Mouse (Mus musculus) layer of hippocampus, postnatal 10 days (tissue): Measurements from ENCODE around the gene Dlgap5. TPM values are rescaled to one million over a fixed set of nuclear protein-coding genes. Genes with fewer than 3 reads are reported as not detected.
"Not testable (repeated sequence)": the region's sequence is repeated elsewhere in the genome, so short reads cannot be mapped to it uniquely, and the experiment has no call there.

Experiments
- DNase-seq, 2 experiments: peaks; one replicate each; pipeline ENCODE4 v3.0.0; 2021; ENCODE audit warnings: low spot score in 2 of 2
- long read RNA-seq: library from polyadenylated mRNA; stranded (forward); transcript quantifications from one replicate; pipeline ENCODE4 v2.0.0, GENCODE M21; 2023
- total RNA-seq, 2 experiments: library from RNA; stranded (reverse); gene quantifications; 2 replicates each; pipeline ENCODE4 v1.2.3; 2021

Gene Dlgap5
- total RNA-seq, result 1 to 10 TPM; 3.8 to 4.1 TPM
- long read RNA-seq, partial matches to known transcripts, result 0 of 1 reads
- long read RNA-seq, other reads (novel, unspliced or antisense), result 1 of 1 reads

DNA sequence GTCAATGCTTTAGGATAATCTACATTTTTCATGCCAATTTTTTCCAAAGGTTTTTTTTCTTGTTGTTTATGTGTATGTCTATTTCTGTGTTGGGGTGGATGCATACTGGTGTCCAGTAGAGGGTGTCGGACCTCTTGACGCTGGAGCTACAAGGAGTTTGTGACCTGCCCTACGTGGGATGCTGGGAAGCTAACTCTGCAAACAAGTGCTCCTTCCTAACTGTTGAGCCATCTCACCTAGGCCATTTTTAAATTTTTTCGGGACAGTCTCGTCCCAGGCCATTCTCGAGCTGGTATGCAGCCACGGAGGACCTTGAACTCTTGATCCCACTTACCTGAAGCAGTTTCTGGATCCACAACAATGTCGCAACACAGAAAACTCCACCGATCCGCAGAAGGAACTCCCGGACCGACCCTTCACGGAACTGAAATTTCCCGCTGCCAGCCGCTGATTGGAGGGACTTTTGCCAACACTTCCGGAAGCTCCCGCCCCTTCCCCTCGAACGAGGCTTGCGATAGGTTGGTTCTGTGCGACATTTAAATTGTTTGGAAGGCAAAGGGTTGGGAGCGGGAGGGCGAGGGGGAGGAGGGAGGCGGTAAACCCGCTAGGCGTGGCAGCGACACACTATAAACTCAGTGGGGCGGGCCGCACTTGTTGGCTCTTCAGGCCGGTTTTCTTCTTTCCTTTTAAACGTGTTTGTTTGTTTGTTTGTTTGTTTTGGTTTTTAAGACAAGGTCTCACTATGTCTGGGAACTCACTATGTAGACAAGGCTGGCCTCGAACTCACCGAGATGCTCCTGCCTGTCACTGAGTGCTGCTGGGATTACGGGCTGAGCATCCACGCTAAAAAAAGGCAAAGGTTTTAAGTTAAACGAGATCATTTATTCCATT, at the start of gene Dlgap5:
TSS of gene Dlgap5 (minus strand) at position 633 of the 891 bp plus-strand sequence.
- peak; percentile 90 to 93 for DNase-seq

GRCm38 (mm10) chr14:47465468-47466175, 47.4 kb upstream of the Dlgap5 start:
- DNase-seq, result no peak

DNA sequence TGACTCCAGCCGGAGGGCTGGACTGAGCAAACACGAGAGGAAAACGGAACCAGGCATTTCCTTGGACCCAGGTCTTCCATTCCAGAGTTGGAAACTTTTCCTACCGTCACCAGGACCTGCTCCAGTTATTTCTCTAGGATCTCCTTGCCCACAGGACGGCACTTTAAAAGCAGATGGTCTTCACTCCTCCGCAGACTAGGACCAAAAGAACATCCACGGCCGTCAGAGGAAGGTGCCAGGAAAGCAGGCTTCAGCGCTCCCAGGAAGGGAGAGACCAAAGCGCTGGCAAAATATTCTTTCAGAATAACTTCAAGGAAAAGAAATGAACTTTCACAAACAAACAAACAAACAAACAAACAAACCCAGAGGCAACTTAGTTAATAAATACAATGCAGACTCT, 46.2 kb upstream of the Dlgap5 start:
- DNase-seq, result no peak

DNA sequence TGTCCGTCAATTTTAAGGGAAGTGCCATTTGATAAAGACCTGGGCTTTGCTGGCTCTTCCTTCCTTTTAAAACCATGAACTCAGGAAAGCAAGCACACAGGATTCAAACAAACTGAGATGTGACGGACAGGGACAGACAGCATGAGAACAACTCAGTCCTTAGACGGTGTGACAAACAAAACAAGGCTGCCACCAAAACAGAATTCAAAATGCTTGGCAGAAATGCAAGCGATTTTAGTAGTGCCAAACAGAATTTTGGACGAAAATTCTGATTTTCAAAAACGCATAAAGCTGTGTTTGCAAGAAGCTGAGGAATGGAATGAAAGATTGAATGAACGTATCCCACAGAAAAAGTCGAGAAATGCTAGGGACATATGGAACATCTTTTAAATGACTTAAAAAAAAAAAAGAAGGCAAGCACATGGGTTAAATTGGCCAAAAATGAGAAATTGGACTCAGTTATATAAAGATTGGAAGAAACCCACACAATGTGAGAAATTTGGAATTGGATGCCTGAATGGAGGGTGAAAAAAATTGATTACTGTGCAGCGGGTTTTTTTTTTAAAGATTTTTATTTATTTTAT, 44.8 kb upstream of the Dlgap5 start:
- no peak for DNase-seq

DNA sequence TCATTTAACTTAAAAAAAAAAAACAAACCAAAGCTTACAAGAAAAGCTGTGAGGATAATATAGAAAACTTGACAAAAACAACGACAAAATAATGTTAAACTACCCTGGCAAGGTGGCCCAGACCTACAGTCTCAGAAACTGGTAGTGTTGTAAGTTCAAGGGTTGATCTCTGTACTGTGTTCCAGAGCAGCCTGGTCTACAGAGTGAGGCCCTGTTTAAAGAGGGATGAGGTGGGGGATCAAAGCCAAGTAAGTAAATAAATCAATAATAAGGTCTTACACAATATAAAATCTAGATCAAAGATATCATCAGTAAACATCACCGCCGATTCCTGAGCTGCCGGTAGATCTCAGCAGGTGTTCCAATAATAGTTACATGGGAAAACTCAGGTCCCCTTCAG, 44.2 kb upstream of the Dlgap5 start:
- no peak for DNase-seq

DNA sequence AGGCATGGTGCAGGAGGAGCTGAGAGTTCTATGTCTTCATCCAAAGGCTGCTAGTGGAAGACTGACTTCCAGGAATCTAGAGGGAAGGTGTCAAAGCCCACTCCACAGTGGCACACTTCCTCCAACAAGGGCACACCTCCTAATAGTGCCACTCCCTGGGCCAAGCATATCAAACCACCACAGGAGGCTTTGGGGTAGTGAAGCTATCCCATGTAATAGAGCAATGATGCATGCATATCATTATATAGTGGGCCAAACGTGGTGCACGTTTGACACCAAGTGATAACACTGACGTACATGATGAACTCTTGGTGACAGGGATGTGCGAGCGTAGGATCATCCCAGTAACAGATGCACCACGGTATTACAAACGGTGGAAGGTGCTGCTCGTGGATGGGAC, 43.8 kb upstream of the Dlgap5 start:
- DNase-seq, result no peak

GRCm38 (mm10) chr14:47459556-47459955, 41.3 kb upstream of the Dlgap5 start:
- DNase-seq, result no peak

DNA sequence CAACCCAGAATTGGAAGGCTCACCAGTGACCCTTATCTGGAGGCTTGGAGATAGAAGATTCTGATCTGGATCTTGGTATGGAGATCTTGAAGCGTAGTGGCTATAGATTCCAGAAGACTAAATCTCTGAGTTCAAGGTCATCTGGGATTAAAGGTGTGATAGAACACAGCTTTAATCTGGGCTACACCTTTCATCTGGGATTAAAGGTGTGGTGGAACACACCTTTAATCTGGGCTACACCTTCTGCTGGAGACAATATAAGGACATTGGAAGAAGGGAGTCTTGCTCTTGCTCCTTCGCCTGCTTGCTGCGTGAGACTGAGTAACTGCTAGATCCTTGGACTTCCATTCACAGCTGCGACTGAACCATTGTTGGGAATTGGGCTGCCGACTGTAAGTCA, 31.9 kb upstream of the Dlgap5 start, which contains the start of gene Fbxo34:
TSS of gene Fbxo34 (plus strand) at position 301 of the 400 bp plus-strand sequence.
- not testable (repeated sequence) for DNase-seq

- DNase-seq, result no peak
These were observed 27.3 kb upstream of the Dlgap5 start for GRCm38 (mm10) chr14:47445331-47446095.

DNA sequence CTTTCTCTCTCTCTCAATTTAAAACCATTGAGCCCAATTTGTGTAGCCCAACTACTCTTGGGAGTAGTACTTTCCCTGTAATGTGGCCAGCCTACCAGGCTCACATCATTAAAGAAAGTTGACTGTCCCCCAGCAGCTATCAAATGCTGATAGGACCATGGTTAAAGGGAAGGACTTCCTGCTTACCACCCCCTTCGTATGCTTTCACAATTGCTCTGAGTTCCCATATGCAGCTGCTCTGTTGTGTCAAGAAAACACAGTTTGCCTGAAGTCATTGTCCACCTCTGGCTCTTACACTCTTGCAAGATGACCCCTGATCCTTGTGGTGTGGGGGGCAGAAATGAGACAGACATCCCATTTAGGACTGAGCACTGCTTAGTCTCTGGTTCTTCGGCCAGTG, 26.7 kb upstream of the Dlgap5 start:
- DNase-seq, result no peak

GRCm38 (mm10) chr14:47438947-47439346, 20.7 kb upstream of the Dlgap5 start:
- no peak for DNase-seq

DNA sequence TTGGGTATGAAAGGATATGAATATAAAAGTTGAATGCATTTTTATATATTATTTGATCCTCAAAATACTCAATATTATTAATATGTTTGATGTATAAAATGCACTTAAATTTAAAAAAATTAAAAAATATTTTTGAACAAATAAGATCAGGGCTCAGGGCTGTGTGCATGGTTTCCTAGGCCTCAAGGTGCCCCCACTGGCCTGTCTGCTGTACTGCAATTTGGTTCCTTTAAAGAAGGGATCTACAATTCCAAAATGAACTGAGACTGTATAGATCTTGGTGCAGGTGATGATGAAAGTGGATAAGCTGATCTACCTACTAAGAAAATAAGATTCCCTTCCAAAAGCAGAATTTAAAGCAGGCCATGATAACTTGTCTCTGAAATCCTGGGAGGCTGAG, 14.8 kb upstream of the Dlgap5 start:
- DNase-seq, result no peak

DNA sequence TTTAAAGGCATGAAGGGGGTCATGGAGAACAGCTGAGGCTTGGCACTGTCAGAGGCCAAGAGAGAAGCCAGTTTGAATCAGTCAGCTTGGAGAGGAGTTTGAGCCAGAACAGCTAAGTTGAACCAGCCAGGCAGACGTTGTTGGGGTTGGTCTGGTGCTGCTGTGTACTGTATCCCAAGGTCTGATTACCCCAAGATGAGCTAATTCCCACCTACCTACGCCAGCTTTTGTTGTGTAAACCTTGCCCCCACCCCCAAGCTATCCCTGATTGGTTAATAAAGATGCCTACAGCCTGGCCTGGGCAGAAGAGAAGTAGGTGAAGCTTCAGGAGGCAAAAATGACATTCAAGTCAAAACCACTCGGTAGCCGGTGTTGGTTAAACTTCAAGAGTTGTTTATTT, 4.3 kb upstream of the Dlgap5 start:
- DNase-seq, result no peak

DNA sequence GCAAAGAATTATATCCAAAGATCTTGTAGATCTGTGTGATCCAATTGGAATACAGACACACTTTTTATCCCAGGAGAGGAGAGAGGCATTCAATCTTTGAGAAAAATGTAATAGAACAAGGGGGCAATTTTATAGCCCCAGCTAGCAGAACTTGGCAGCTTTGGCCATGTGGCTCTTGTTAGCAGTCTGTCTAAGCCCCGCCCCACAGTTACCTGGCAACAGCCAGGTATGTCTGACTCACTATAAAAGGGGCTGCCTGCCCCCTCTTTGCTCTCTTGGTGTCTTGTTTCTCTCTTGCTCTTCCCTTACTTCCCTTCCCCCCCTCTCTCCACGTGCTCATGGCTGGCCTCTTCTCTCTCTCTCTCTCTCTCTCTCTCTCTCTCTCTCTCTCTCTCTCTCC, 3.4 kb upstream of the Dlgap5 start:
- no peak for DNase-seq

- DNase-seq, result no peak
These were observed 1.6 kb upstream of the Dlgap5 start for GRCm38 (mm10) chr14:47419723-47420276.

GRCm38 (mm10) chr14:47419034-47419625, 923 bp upstream of the Dlgap5 start:
- no peak for DNase-seq

- DNase-seq, result no peak
These were observed 422 bp upstream of the Dlgap5 start for GRCm38 (mm10) chr14:47418666-47418991.

DNA sequence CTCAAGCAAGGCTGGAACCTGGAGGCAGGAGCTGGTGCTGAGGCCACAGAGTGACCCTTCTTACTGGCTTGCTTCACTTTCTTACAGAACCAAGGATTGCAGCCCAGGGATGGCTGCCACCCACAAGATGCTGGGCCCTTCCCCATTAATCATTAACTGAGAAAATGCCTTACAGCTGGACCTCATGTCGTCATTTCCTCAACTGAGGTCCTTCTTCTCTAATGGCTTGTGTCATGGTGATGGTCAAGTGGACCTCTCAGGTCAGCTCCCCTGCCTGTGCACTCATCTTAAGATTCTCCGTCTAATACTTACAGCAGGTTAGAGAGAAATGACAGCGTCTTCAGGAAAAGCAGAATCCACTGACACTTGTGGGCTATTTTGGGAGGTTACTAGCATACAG, 861 bp downstream of the Dlgap5 start:
- DNase-seq, result no peak

- no peak for DNase-seq
These were observed 12.2 kb downstream of the Dlgap5 start for GRCm38 (mm10) chr14:47406000-47406399.

GRCm38 (mm10) chr14:47402735-47403134, 15.5 kb downstream of the Dlgap5 start:
- DNase-seq, result no peak
